Mouse (Mus musculus): ENCODE data around the gene Olfr427. TPM values are rescaled to one million over a fixed set of nuclear protein-coding genes. Genes with fewer than 3 reads are reported as not detected.
"Not testable (repeated sequence)": the region's sequence is repeated elsewhere in the genome, so short reads cannot be mapped to it uniquely, and the experiment has no call there.

Olfr427 gene
- polyA plus RNA-seq (2012; rRNA removed): not detected in 2 replicates

- no peak for DNase-seq (ENCODE audit: low read depth)
Measured at GRCm38 (mm10) chr1:174096591-174096990, at the start of gene Olfr427. TSS of gene Olfr427 (plus strand) at chr1:174096891.

- DNase-seq (ENCODE audit: low read depth): not testable (repeated sequence)
Measured at GRCm38 (mm10) chr1:174048227-174048626, 48.5 kb upstream of the Olfr427 start.

- no peak for DNase-seq (ENCODE audit: low read depth)
Measured at GRCm38 (mm10) chr1:174048893-174049292, 47.8 kb upstream of the Olfr427 start, which contains the start of gene Olfr432. TSS of gene Olfr432 (plus strand) at chr1:174049205.

- DNase-seq (ENCODE audit: low read depth): not testable (repeated sequence)
Measured at GRCm38 (mm10) chr1:174049357-174049756, 47.3 kb upstream of the Olfr427 start.

GRCm38 (mm10) chr1:174050532-174050931, 46.2 kb upstream of the Olfr427 start:
- no peak for DNase-seq (ENCODE audit: low read depth)

GRCm38 (mm10) chr1:174051515-174051914, 45.2 kb upstream of the Olfr427 start:
- no peak for DNase-seq (ENCODE audit: low read depth)

GRCm38 (mm10) chr1:174051931-174052536, 44.7 kb upstream of the Olfr427 start:
- DNase-seq (ENCODE audit: low read depth): no peak

- no peak for DNase-seq (ENCODE audit: low read depth)
Measured at GRCm38 (mm10) chr1:174052981-174053380, 43.7 kb upstream of the Olfr427 start.

- no peak for DNase-seq (ENCODE audit: low read depth)
Measured at GRCm38 (mm10) chr1:174055248-174055647, 41.4 kb upstream of the Olfr427 start.

- no peak for DNase-seq (ENCODE audit: low read depth)
Measured at GRCm38 (mm10) chr1:174066305-174066704, 30.4 kb upstream of the Olfr427 start, which contains the start of gene Olfr430. TSS of gene Olfr430 (plus strand) at chr1:174066605.

- DNase-seq (ENCODE audit: low read depth): no peak
Measured at GRCm38 (mm10) chr1:174084031-174084430, 12.7 kb upstream of the Olfr427 start, which contains the start of gene Olfr429. TSS of gene Olfr429 (plus strand) at chr1:174084331.

GRCm38 (mm10) chr1:174103735-174104134, 7.0 kb downstream of the Olfr427 start:
- DNase-seq (ENCODE audit: low read depth): no peak

- no peak for DNase-seq (ENCODE audit: low read depth)
Measured at GRCm38 (mm10) chr1:174121062-174121461, 24.4 kb downstream of the Olfr427 start, which contains the start of gene Olfr231. TSS of gene Olfr231 (minus strand) at chr1:174121162.

GRCm38 (mm10) chr1:174131217-174131616, 34.5 kb downstream of the Olfr427 start, which contains the start of gene Olfr424:
TSS of gene Olfr424 (plus strand) at chr1:174131517.
- no peak for DNase-seq (ENCODE audit: low read depth)

GRCm38 (mm10) chr1:174131999-174132398, 35.3 kb downstream of the Olfr427 start:
- no peak for DNase-seq (ENCODE audit: low read depth)

- no peak for DNase-seq (ENCODE audit: low read depth)
Measured at GRCm38 (mm10) chr1:174141384-174141783, 44.7 kb downstream of the Olfr427 start.

- no peak for DNase-seq (ENCODE audit: low read depth)
Measured at GRCm38 (mm10) chr1:174146696-174147095, 50.0 kb downstream of the Olfr427 start.

GRCm38 (mm10) chr1:174149289-174149688, 52.6 kb downstream of the Olfr427 start:
- DNase-seq (ENCODE audit: low read depth): no peak

Other genes starting within 250 kb of the Olfr427 start
- gene Ifi211, start 183.8 kb upstream of the Olfr427 start, polyA plus RNA-seq (2012; rRNA removed): 0.84 and 1.5 TPM in 2 replicates
- gene Mndal, start 154.4 kb upstream of the Olfr427 start, polyA plus RNA-seq (2012; rRNA removed): 2.8 and 2.9 TPM in 2 replicates
- gene Ifi203, start 154.2 kb upstream of the Olfr427 start, polyA plus RNA-seq (2012; rRNA removed): 5.5 and 7.7 TPM in 2 replicates
- gene Ifi202b, start 114.1 kb upstream of the Olfr427 start, polyA plus RNA-seq (2012; rRNA removed): 0.34 TPM in 1 of 2 replicates, not detected in the other
- gene Ifi205, start 65.1 kb upstream of the Olfr427 start, polyA plus RNA-seq (2012; rRNA removed): 2.8 and 2.9 TPM in 2 replicates
- gene Olfr433, start 56.2 kb upstream of the Olfr427 start, polyA plus RNA-seq (2012; rRNA removed): 0.08 and 0.27 TPM in 2 replicates
- 0.20 TPM in 1 of 2 replicates, not detected in the other for gene Olfr432, start 47.7 kb upstream of the Olfr427 start, polyA plus RNA-seq (2012; rRNA removed)
- gene Olfr430, start 30.3 kb upstream of the Olfr427 start, polyA plus RNA-seq (2012; rRNA removed): not detected in 2 replicates
- gene Olfr429, start 12.6 kb upstream of the Olfr427 start, polyA plus RNA-seq (2012; rRNA removed): not detected in 2 replicates
- not detected in 2 replicates for gene Olfr231, start 24.3 kb downstream of the Olfr427 start, polyA plus RNA-seq (2012; rRNA removed)
- not detected in 2 replicates for gene Olfr424, start 34.6 kb downstream of the Olfr427 start, polyA plus RNA-seq (2012; rRNA removed)
- gene Olfr420, start 58.7 kb downstream of the Olfr427 start, polyA plus RNA-seq (2012; rRNA removed): not detected in 2 replicates
- gene Spta1, start 75.9 kb downstream of the Olfr427 start, polyA plus RNA-seq (2012; rRNA removed): 0.01 and 0.06 TPM in 2 replicates
- gene Olfr419, start 155.2 kb downstream of the Olfr427 start, polyA plus RNA-seq (2012; rRNA removed): not detected in 2 replicates
- gene Mptx1, start 233.6 kb downstream of the Olfr427 start, polyA plus RNA-seq (2012; rRNA removed): not detected in 2 replicates

Data from gonadal fat pad, adult 2 months (tissue).